Mouse (Mus musculus): ENCODE results near the gene Siglec1.

The Siglec1 gene

GRCm38 (mm10) chr2:131097087-131097486, 10.5 kb upstream of the Siglec1 start:
- DNase-seq (ENCODE audit: low read depth, low spot score), result no peak

- DNase-seq (ENCODE audit: low read depth, low spot score), result peak; percentile 60
These were observed 9.7 kb upstream of the Siglec1 start for GRCm38 (mm10) chr2:131096101-131096795.

- peak; percentile 81 for DNase-seq (ENCODE audit: low read depth, low spot score)
These were observed 8.3 kb upstream of the Siglec1 start for GRCm38 (mm10) chr2:131094823-131095222.

GRCm38 (mm10) chr2:131093577-131093976, 7.0 kb upstream of the Siglec1 start:
- DNase-seq (ENCODE audit: low read depth, low spot score), result no peak

GRCm38 (mm10) chr2:131090852-131091251, 4.3 kb upstream of the Siglec1 start:
- no peak for DNase-seq (ENCODE audit: low read depth, low spot score)

- DNase-seq (ENCODE audit: low read depth, low spot score), result no peak
These were observed 3.1 kb upstream of the Siglec1 start for GRCm38 (mm10) chr2:131089634-131090033.

- no peak for DNase-seq (ENCODE audit: low read depth, low spot score)
These were observed 2.0 kb upstream of the Siglec1 start for GRCm38 (mm10) chr2:131088581-131088980.

GRCm38 (mm10) chr2:131084206-131084605, 2.4 kb downstream of the Siglec1 start:
- DNase-seq (ENCODE audit: low read depth, low spot score), result no peak

GRCm38 (mm10) chr2:131080507-131080906, 6.1 kb downstream of the Siglec1 start:
- DNase-seq (ENCODE audit: low read depth, low spot score), result no peak

- DNase-seq (ENCODE audit: low read depth, low spot score), result no peak
These were observed 14.0 kb downstream of the Siglec1 start for GRCm38 (mm10) chr2:131072536-131072935.

- DNase-seq (ENCODE audit: low read depth, low spot score), result no peak
These were observed 19.1 kb downstream of the Siglec1 start for GRCm38 (mm10) chr2:131067481-131067880.

- DNase-seq (ENCODE audit: low read depth, low spot score), result no peak
These were observed 20.2 kb downstream of the Siglec1 start for GRCm38 (mm10) chr2:131066342-131066741.

GRCm38 (mm10) chr2:131063404-131063864, 23.1 kb downstream of the Siglec1 start, which contains the start of gene Adam33:
Adam33 (minus strand) TSS chr2:131063814.
- DNase-seq (ENCODE audit: low read depth, low spot score), result no peak

- no peak for DNase-seq (ENCODE audit: low read depth, low spot score)
These were observed 25.0 kb downstream of the Siglec1 start for GRCm38 (mm10) chr2:131061607-131062006.

- DNase-seq (ENCODE audit: low read depth, low spot score), result no peak
These were observed 25.8 kb downstream of the Siglec1 start for GRCm38 (mm10) chr2:131060784-131061183.

GRCm38 (mm10) chr2:131059781-131060540, 26.6 kb downstream of the Siglec1 start:
- DNase-seq (ENCODE audit: low read depth, low spot score), result no peak

- DNase-seq (ENCODE audit: low read depth, low spot score), result no peak
These were observed 27.2 kb downstream of the Siglec1 start for GRCm38 (mm10) chr2:131059377-131059776.

GRCm38 (mm10) chr2:131058672-131059071, 27.9 kb downstream of the Siglec1 start:
- DNase-seq (ENCODE audit: low read depth, low spot score), result no peak

- DNase-seq (ENCODE audit: low read depth, low spot score), result peak; percentile 55
These were observed 30.4 kb downstream of the Siglec1 start for GRCm38 (mm10) chr2:131056191-131056590.

- DNase-seq (ENCODE audit: low read depth, low spot score), result peak; percentile 78
These were observed 30.9 kb downstream of the Siglec1 start for GRCm38 (mm10) chr2:131055631-131056030.

- DNase-seq (ENCODE audit: low read depth, low spot score), result no peak
These were observed 31.8 kb downstream of the Siglec1 start for GRCm38 (mm10) chr2:131054646-131055264.

Measured in forelimb bud, embryonic 11.5 days (tissue).